Mouse (Mus musculus) ES-E14 (cell line): Measurements from ENCODE around the gene Mfap4.

Experiments used
- CHD2 ChIP-seq: IDR thresholded peaks from 2 replicates; pipeline ENCODE4 v1.6.1; 2014; ENCODE audit warnings: mild to moderate bottlenecking, low read depth, low read length, inconsistent platforms
- HCFC1 ChIP-seq: IDR thresholded peaks from 2 replicates; pipeline ENCODE4 v1.6.1; 2012; ENCODE audit warnings: low read length, inconsistent platforms, borderline replicate concordance; ENCODE audit not compliant: insufficient read depth
- MAFK ChIP-seq: IDR thresholded peaks from 2 replicates; pipeline ENCODE4 v1.6.1; 2014; ENCODE audit warnings: mild to moderate bottlenecking, low read depth, low read length, inconsistent platforms; ENCODE audit not compliant: insufficient read depth

DNA sequence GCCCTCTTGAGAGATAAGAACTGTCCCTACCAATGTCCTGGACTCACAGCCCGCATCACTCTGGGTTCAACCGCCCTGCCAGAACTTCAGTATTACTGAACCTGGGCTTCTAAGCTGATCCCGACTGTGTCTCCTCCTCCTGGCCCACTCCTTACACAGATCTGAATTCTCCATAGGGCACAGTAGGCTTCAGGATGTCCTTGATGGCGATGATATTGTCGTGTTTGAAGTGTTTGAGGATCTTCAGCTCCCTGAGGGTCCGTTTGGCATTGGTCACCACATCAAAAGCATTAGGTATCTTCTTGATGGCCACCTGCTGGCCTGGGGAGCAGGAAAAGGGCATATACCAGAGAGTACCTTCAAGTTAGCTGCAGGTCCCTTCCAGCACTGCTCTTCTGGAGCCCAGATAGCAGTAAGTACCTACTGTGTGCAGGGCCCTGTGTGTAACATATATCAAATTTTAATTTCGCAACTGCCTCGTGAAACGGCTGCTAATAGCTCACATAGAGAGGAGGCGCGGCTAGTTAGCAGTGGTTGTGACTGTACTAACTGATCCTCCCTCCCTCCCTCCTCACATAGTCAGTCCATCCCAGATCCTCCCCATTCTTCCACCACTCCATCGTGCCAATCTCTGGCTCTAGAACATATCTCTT, 7.6 kb downstream of the Mfap4 start:
- no peak for TF ChIP-seq HCFC1
- no peak for TF ChIP-seq MAFK
- TF ChIP-seq CHD2: no peak
